Mouse (Mus musculus): Measurements from ENCODE around the gene D430042O09Rik. TPM values are rescaled to one million over a fixed set of nuclear protein-coding genes. Genes with fewer than 3 reads are reported as not detected.

D430042O09Rik gene
- polyA plus RNA-seq, 1 experiment from 2014 or later: 10.9 TPM

GRCm38 (mm10) chr7:125845611-125846010, 137.9 kb downstream of the D430042O09Rik start:
- no peak for ATAC-seq (ENCODE audit: insufficient number of reproducible peaks, low FRiP score, low TSS enrichment, low read depth)
- Histone ChIP-seq H3K27me3 (no peaks in the 10 kb centered on the region), H3K36me3 (peaks cover 7% of the 10 kb centered on the region; the same call in 1 of the 2 replicates), H3K4me2 (replicated peaks) (no peak overlapping the region), H3K4me3 (replicated peaks) (no peak overlapping the region), H3K4me1 (peaks cover 9% of the 10 kb centered on the region), H3K9me3 (replicated peaks) (no peaks in the 10 kb centered on the region), H3K27ac (replicated peaks) (no peak overlapping the region), H3K9ac (no peak overlapping the region)
- WGBS: 51% methylated on average over 1 of the region's 1 CpGs

- H3K36me3 ChIP-seq: peaks cover 11% of the 10 kb centered on the region; the same call in 1 of the 2 replicates
- peak; percentile 61 for ATAC-seq (ENCODE audit: insufficient number of reproducible peaks, low FRiP score, low TSS enrichment, low read depth)
- H3K27me3 ChIP-seq: no peaks in the 10 kb centered on the region
- no peak overlapping the region for H3K4me2 ChIP-seq (replicated peaks)
- H3K27ac ChIP-seq (replicated peaks): no peak overlapping the region
- H3K9ac ChIP-seq: no peak overlapping the region
- H3K9me3 ChIP-seq (replicated peaks): no peaks in the 10 kb centered on the region
- WGBS: 55% methylated on average over 8 of the region's 8 CpGs
- peaks cover 9% of the 10 kb centered on the region for H3K4me1 ChIP-seq
- H3K4me3 ChIP-seq (replicated peaks): no peak overlapping the region
Observed at GRCm38 (mm10) chr7:125846866-125847527, 139.3 kb downstream of the D430042O09Rik start.

DNA sequence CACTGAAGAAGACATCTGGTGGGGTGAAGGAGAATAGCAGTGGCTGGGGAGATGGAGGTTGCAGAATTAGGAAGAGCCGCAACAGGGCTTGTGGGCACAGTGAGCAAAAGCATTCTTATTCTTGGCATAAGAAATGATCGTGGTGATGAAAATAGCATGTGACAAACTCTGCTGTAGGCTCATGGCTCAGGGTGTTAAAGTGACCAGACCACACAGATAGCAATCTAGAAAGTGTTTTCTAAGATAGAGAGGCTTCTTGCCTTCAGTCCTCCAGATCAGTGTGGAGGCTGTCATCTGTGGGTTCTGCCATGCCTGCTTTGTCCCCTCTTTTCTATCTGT, 139.8 kb downstream of the D430042O09Rik start:
- H3K4me2 ChIP-seq (replicated peaks): no peak overlapping the region
- H3K27me3 ChIP-seq: no peaks in the 10 kb centered on the region
- WGBS: 68% methylated on average over 2 of the region's 2 CpGs
- H3K4me1 ChIP-seq: peaks cover 9% of the 10 kb centered on the region
- no peak overlapping the region for H3K4me3 ChIP-seq (replicated peaks)
- no peak for ATAC-seq (ENCODE audit: insufficient number of reproducible peaks, low FRiP score, low TSS enrichment, low read depth)
- H3K9ac ChIP-seq: no peak overlapping the region
- H3K36me3 ChIP-seq: peaks cover 11% of the 10 kb centered on the region; the same call in 1 of the 2 replicates
- no peaks in the 10 kb centered on the region for H3K9me3 ChIP-seq (replicated peaks)
- H3K27ac ChIP-seq (replicated peaks): no peak overlapping the region

DNA sequence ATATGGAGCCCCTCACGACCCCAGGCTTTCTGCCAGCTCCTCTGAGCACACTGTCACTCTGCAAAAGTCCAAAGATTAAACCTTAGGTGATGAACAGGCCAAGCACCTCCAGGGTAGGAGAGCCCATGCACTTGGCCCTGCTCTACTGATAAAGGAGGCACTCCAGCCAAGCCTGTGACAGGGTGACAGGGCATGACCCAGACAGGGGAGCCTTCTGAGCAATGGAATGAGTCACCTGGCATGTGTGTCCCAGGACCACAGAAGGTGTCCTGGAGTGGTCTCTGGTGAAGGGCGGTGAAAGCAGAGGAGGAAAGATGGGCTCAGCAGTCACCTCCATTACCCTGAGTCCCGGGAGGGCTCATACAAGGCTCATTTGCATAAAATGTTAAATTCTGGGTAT, 151.9 kb downstream of the D430042O09Rik start:
- ATAC-seq (ENCODE audit: insufficient number of reproducible peaks, low FRiP score, low TSS enrichment, low read depth): no peak
- Histone ChIP-seq H3K4me1 (no peaks in the 10 kb centered on the region), H3K9ac (no peak overlapping the region), H3K27ac (replicated peaks) (no peak overlapping the region), H3K4me2 (replicated peaks) (no peak overlapping the region), H3K27me3 (no peaks in the 10 kb centered on the region), H3K9me3 (replicated peaks) (no peaks in the 10 kb centered on the region), H3K36me3 (peaks cover 4% of the 10 kb centered on the region; the same call in 1 of the 2 replicates), H3K4me3 (replicated peaks) (no peak overlapping the region)
- WGBS: 73% methylated on average over 3 of the region's 3 CpGs

DNA sequence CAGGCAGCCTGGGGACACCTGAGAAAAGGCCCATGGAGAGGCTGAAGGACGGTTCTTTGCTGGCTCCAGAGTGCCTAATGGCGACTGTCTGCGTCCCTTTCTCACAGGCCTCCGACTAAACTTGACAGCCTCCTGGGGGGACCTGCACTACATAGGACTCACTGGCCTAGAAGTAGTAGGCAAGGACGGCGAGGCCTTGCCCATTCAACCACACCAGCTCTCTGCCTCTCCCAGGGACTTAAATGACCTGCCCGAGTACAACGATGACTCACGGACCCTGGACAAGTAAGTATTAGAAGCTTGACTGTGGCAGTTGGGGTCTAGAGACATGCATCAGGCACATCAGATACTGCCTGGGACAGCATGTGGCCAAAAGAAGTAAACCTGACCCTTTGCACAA, 152.7 kb downstream of the D430042O09Rik start:
- ATAC-seq (ENCODE audit: insufficient number of reproducible peaks, low FRiP score, low TSS enrichment, low read depth): no peak
- Histone ChIP-seq H3K4me1 (no peaks in the 10 kb centered on the region), H3K4me3 (replicated peaks) (no peak overlapping the region), H3K27me3 (no peaks in the 10 kb centered on the region), H3K4me2 (replicated peaks) (no peak overlapping the region), H3K36me3 (peaks cover 9% of the 10 kb centered on the region; the same call in 1 of the 2 replicates), H3K9me3 (replicated peaks) (no peaks in the 10 kb centered on the region), H3K9ac (no peak overlapping the region), H3K27ac (replicated peaks) (no peak overlapping the region)
- WGBS: 92% methylated on average over 9 of the region's 9 CpGs

DNA sequence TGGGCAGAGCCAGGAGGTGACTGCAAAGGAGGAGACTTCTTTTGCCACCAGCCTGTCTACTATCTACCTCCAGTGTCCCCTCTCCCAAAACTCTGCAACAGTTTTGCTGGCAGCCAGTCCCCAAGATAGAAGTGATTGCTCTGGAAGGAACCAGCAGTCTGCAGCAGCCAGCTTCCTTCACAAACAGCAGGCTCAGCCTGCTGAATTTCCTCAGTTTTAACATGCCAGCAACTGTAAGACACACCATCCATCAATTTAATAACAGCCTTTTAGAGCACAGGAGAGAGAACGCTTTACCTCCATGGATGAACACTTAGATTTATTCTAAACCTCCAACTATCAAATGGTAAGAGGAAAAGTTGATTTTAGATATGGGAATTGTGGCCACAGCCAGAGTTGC, 156.3 kb downstream of the D430042O09Rik start:
- Histone ChIP-seq H3K4me1 (no peaks in the 10 kb centered on the region), H3K9me3 (replicated peaks) (no peaks in the 10 kb centered on the region), H3K27ac (replicated peaks) (no peak overlapping the region), H3K36me3 (peaks cover 8% of the 10 kb centered on the region; the same call in 1 of the 2 replicates), H3K4me3 (replicated peaks) (no peak overlapping the region), H3K27me3 (no peaks in the 10 kb centered on the region), H3K4me2 (replicated peaks) (no peak overlapping the region), H3K9ac (no peak overlapping the region)
- 72% methylated on average over 1 of the region's 1 CpGs for WGBS
- no peak for ATAC-seq (ENCODE audit: insufficient number of reproducible peaks, low FRiP score, low TSS enrichment, low read depth)

DNA sequence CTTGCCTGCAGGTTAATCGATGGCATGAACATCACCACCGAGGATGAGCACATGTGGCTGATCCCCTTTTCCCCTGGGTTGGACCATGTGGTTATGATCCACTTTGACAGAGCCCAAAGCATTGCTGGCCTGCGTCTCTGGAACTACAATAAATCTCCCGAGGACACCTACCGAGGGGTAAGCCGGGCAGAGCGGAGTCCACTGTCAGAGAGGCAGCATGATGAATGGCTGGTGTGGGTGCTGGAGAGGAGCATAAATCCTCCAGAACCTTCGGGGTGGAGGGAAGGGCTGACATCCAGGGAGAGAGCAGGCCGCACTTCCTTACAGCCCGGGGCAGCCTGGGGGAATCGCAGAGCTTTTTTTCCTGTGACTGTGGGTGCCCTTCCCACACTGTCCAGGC, 157.5 kb downstream of the D430042O09Rik start:
- no peak for ATAC-seq (ENCODE audit: insufficient number of reproducible peaks, low FRiP score, low TSS enrichment, low read depth)
- Histone ChIP-seq H3K9ac (no peak overlapping the region), H3K27me3 (no peaks in the 10 kb centered on the region), H3K4me1 (no peaks in the 10 kb centered on the region), H3K27ac (replicated peaks) (no peak overlapping the region), H3K36me3 (peaks cover 8% of the 10 kb centered on the region; the same call in 1 of the 2 replicates), H3K9me3 (replicated peaks) (no peaks in the 10 kb centered on the region), H3K4me3 (replicated peaks) (no peak overlapping the region), H3K4me2 (replicated peaks) (no peak overlapping the region)
- WGBS: 72% methylated on average over 11 of the region's 11 CpGs

DNA sequence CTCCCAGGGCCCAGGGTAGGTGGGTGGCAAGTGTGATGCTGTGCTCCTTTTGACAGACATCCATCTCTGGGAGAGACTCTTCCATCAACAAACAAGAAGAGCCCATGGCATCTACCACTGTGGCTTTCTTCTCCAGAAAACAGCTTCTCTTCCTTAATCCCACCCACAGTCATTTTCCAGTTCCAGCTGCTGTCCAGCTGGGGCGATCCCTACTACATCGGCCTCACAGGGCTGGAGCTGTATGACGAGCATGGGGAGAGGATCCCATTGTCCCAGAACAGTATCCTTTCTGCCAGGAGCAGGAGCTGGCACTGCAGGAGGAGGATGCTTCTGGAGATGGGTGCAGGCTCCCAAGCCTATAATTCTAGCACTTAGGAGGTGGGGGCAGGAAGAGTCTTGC, 160.9 kb downstream of the D430042O09Rik start:
- peaks cover 17% of the 10 kb centered on the region for H3K4me1 ChIP-seq
- H3K4me3 ChIP-seq (replicated peaks): no peak overlapping the region
- no peak for ATAC-seq (ENCODE audit: insufficient number of reproducible peaks, low FRiP score, low TSS enrichment, low read depth)
- WGBS: 67% methylated on average over 3 of the region's 3 CpGs
- no peaks in the 10 kb centered on the region for H3K9me3 ChIP-seq (replicated peaks)
- no peak overlapping the region for H3K4me2 ChIP-seq (replicated peaks)
- no peak overlapping the region for H3K9ac ChIP-seq
- peaks cover 8% of the 10 kb centered on the region; the same call in 1 of the 2 replicates for H3K36me3 ChIP-seq
- H3K27me3 ChIP-seq: no peaks in the 10 kb centered on the region
- no peak overlapping the region for H3K27ac ChIP-seq (replicated peaks)

DNA sequence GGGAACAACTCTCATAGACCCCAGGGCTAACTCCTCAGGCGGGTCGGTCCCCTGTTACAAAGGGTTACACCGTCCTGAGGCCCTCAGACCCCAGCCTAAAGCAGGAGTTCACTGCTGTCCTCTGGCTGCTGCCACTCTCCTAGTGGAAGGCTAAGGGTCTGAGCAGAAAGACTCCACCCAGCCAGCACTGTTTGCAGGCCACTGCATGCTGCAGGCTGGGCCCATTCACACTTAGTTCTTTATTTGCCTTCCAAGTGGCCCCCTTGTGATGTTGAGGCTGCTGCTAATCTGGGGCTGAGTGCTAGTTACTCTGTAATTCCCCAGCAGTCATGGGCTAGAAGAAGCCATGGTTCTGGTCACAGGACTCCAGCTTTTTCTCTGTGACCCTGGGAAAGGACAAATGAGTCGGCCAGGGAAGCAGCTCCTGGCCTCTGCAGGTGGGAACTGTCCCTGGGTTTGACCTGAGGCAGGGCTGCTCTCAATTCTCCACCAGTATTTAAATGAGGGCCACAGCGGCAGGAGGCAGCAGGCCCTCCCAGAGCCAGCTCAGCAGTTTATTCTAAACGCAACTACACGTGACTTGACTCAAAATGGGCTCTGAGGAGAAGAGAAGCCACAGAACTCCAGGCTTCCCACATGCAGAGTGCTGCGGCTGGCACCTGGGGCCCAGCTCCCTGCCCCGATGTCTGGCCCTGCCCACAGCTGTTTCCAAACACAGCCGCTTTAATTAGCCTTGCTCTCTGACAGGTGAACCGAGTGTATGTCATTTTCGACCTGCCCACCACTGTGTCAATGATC, 163.9 kb downstream of the D430042O09Rik start:
- WGBS: 29% methylated on average over 12 of the region's 12 CpGs
- ATAC-seq (ENCODE audit: insufficient number of reproducible peaks, low FRiP score, low TSS enrichment, low read depth): no peak
- Histone ChIP-seq H3K4me1 (peaks cover 28% of the 10 kb centered on the region), H3K4me3 (replicated peaks) (no peak overlapping the region), H3K9me3 (replicated peaks) (no peaks in the 10 kb centered on the region), H3K27ac (replicated peaks) (peak overlapping the region; percentile 31), H3K36me3 (no peaks in the 10 kb centered on the region), H3K4me2 (replicated peaks) (no peak overlapping the region), H3K27me3 (no peaks in the 10 kb centered on the region), H3K9ac (no peak overlapping the region)

DNA sequence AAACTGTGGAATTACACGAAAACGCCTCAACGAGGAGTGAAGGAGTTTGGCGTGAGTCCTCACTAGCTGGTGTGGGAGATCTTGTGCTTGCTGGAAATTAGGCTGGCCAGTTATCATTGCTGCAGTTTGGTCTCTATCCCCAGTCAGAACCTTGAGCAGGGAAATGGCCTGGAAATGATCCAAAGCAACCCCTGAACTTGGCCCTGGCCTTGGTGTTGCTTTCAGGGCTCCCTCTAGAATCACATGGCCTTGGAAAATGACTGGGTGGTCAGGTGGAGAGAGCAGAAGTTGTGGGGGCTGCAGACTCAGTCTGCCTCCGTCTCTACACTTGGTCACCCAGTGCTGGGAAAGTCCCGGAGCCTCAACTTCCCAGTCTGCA, 164.5 kb downstream of the D430042O09Rik start:
- H3K27me3 ChIP-seq: no peaks in the 10 kb centered on the region
- H3K9ac ChIP-seq: no peak overlapping the region
- H3K9me3 ChIP-seq (replicated peaks): no peaks in the 10 kb centered on the region
- no peak overlapping the region for H3K4me2 ChIP-seq (replicated peaks)
- H3K27ac ChIP-seq (replicated peaks): peak overlapping the region; percentile 31; the same call in 1 of the 2 replicates
- ATAC-seq (ENCODE audit: insufficient number of reproducible peaks, low FRiP score, low TSS enrichment, low read depth): no peak
- H3K36me3 ChIP-seq: no peaks in the 10 kb centered on the region
- no peak overlapping the region for H3K4me3 ChIP-seq (replicated peaks)
- peaks cover 28% of the 10 kb centered on the region for H3K4me1 ChIP-seq
- 58% methylated on average over 6 of the region's 6 CpGs for WGBS

DNA sequence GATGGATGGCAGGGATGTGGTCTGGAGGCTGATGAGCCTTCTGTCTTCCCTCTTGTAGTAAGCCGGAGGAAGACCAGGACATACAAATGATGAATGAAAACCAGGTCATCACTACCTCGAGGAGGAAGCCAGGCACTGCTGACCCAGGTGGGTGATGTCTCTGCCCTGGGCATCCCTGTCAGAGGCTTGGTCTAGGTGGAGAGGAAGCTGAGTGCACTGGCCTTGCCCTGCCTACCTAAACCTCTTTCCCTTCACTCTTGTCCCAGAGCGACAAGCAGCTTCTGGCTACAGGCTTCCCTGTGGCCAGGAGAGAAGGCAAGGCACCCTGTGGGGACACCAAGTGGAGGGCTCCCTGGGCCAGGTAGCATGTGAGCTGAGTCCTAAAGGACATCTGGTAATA, 165.2 kb downstream of the D430042O09Rik start:
- Histone ChIP-seq H3K4me2 (replicated peaks) (no peak overlapping the region), H3K9ac (no peak overlapping the region), H3K27me3 (no peaks in the 10 kb centered on the region), H3K36me3 (no peaks in the 10 kb centered on the region), H3K4me3 (replicated peaks) (no peak overlapping the region), H3K27ac (replicated peaks) (no peak overlapping the region), H3K4me1 (peaks cover 28% of the 10 kb centered on the region), H3K9me3 (replicated peaks) (no peaks in the 10 kb centered on the region)
- 93% methylated on average over 3 of the region's 3 CpGs for WGBS
- no peak for ATAC-seq (ENCODE audit: insufficient number of reproducible peaks, low FRiP score, low TSS enrichment, low read depth)
